Mouse (Mus musculus) layer of hippocampus, adult 8-10 months (tissue): ENCODE measurements at regions not wholly inside any gene's neighbourhood (a gene's known extent, or its start where the extent isn't known, plus 50 kb on each side); places are given as distances from the start of the nearest gene placed in this dataset.
"Not testable (repeated sequence)": the region's sequence is repeated elsewhere in the genome, so short reads cannot be mapped to it uniquely, and the experiment has no call there.

ENCODE experiments used
- DNase-seq, 2 experiments: peaks; one replicate each; pipeline ENCODE4 v3.0.0; 2022; ENCODE audit warnings: low spot score in 2 of 2

DNA sequence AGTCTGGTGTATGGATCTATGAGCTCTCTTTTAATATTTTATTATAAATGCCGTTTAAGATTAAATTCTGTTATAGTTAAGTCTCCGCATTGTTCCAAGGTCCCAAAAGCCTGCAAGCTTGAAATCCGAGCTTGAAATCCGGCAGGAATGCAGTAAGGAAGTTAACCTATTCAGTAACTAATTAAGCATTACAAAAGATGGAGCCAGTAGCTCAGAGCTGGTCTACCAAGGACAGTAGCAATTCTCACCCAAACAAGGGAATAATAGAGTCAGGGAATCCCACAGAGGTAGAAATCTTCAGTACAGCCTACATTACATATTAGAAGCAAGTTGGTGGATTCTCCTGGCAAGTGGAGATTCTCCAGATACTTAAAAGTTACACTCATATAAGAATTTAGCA, 325.0 kb downstream of the Phf3 start:
- not testable (repeated sequence) for DNase-seq

GRCm38 (mm10) chr1:30540088-30540698, 333.5 kb downstream of the Phf3 start:
- DNase-seq: no peak

DNA sequence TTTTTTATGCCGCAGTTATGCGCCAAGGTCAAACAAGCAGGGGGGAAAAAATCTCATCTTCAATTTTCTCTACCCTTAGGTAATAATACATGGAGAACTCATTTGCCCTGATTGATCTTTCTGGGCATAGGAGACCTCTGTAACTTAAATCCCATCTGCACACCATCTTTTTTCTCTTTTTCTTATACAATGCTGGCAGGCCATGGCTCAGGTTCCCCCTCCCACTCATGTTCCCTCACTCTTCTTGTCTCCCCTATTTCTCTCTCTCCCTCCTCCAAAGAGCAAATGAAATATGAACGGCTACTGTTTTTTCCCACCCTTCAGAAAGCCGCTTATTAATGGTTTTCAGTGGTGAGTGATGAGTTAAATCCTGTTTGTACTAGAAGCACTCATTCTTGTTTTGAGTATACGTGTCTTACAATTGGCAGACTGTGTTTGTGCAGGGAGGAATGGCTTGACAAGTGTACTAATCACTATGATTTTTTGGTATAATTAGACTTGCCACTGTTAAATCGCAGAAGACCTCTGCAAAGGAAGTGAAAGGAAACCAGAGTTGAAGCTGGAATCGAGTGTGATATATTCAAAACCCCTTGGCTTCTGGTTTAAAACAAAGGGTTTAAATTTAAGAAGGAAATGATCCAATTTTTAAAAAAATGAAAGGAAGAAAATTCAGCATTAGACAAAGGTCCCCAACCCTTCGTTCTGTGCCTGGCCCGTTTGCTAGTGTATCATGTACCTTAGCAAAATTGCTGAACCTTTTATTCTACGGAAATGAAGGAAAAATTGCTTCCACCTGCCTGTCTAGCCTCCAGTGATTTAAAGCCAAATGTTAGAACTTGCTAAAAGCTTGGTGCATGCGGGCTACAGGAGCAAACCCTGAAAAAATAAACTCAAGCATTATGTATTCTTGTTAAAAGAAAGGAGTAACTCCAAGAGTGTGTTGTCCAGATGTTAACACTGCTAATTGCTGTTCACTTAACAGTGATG, 336.4 kb downstream of the Phf3 start:
- DNase-seq: no peak

GRCm38 (mm10) chr1:30517348-30517747, 356.4 kb downstream of the Phf3 start:
- no peak for DNase-seq

DNA sequence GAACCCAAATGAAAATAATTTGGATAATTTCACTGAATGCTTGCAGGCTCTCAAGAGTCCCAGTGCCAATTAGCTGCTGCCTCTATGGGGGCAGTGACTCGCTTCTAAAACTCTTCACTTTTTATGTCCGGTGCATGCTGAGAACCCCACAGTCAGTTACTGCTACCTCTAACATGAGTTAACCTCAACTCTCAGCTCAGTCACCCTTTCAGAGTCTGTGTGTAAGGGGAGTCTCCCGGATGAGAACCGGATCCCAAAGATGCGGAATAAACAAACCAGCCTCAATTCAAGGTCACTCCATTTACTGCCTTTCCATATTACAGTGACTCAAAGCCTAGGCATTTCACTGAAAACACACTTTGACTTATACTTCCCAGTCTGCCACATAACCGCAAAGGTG, 357.9 kb downstream of the Phf3 start:
- no peak for DNase-seq

GRCm38 (mm10) chr1:30503224-30503623, 370.5 kb downstream of the Phf3 start:
- DNase-seq: peak; percentile 4 to 39

DNA sequence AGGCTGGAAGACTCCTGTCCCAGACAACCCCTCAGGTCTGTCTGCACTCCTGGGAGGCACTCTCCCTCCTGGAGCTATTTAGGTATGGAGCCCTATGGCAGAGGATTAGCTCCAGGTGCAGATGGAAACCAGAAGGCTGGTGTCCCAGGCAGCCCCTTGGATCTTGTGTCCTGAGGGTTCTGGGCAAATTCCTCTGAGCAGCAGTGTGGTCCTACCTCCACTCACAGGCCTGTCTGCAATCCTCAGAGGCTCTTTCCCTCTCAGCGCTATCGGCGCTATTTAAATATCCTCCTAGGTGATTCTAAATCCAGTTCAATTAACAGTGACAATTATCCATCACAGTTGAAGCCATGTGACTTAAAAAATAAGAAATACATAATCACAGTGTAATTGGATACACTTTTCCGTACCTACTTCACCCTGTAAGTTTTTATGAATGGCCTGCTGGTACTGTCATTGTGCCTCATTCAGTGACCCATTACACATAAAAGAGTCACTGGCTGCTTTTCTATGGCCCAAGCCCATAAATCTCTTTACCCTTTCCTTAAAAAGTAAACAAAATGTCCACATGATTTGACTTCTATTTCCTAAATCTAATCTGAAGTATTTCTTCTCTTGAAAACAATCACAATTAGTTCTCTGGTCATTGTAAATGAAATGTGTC, 413.3 kb downstream of the Phf3 start:
- DNase-seq: no peak

GRCm38 (mm10) chr1:30437964-30438363, 435.8 kb downstream of the Phf3 start:
- DNase-seq: no peak

DNA sequence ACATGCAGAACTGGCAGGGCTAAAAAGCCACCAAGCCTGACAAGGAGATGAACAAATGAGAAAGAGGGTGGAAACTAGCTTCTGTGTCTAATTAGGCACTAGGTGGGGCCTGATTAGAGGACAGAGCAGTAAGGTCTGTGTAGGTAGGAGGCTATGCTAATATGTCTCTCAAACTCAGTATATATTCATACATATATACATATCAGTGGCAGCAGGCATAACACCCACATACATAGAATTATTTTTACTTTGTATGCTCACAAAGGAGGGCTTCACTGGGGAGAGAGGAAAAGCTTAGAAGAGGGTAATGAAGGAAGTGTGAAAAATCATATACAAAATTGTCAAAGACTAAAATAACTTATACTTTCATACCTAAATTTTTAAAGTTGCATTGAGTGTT, 457.1 kb downstream of the Phf3 start:
- no peak for DNase-seq

DNA sequence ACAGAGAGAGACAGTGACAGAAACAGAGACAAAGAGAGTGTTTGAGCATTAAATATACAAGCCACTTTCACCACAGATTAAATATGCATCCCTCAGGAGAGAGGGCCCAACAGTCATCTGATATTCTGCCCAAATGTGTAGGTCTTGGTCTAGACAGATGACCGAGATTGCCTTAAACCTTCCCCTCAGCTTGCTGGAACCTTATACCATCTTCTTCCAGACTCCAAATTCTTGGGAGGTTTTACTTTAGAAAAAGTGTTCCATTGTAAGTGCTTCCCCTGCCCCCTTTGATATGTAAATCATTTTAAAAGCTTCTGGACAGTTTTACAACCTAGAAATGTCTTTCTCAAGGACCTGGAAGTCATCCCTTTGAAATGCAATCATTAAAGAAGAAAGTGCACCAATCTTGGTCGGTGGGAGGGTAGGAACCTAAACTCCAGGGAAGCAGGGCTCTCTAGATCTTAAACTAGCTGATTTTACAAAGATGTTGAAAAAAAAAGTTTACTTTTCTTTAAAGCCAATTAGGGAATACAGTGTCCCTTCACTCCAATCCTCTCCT, 458.8 kb downstream of the Phf3 start:
- no peak for DNase-seq
